Mouse (Mus musculus): Measurements from ENCODE around the gene Foxp1.

Foxp1 gene

GRCm38 (mm10) chr6:99485217-99485883, 37.2 kb downstream of the Foxp1 start:
- 6% methylated on average over 20 of the region's 20 CpGs for WGBS

DNA sequence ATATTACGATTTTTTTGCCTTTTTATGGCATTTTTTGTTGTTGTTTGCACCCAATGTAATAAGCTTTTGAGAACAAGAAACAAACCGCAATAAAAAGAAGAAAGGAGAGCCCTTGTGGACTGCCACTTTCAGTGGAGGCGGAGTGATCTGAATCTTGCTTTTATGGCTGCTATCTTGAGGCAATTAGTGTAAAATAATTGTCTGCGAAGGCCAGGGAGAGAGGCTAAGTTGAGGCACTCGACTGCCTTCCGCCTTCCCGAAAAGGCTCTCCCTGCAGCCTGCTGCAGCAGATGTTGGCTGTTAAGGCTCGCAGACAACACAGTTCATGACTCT, 37.7 kb downstream of the Foxp1 start:
- 21% methylated on average over 8 of the region's 8 CpGs for WGBS

GRCm38 (mm10) chr6:99484197-99484725, 38.3 kb downstream of the Foxp1 start:
- WGBS, result 75% methylated on average over 7 of the region's 7 CpGs

DNA sequence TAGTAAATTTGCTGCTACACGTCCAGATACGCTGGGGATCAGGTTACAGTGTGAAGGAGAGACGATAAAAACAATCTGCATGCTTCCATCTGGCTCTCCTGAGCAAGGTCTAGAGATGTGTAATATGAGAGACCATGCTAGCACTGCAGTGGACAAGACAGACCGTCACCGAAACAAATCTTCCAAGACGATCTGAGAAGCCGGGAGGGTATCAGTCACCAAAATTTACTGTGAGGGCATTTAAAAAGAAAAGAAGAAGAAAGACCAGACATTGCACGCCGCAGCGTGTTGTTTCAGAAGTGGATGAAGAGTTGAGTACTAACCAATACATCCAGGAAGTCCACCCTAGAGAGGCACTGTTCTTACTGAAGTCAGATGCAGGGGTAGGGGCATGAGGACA, 39.0 kb downstream of the Foxp1 start:
- WGBS, result 92% methylated on average over 10 of the region's 10 CpGs

GRCm38 (mm10) chr6:99481568-99481967, 41.0 kb downstream of the Foxp1 start:
- WGBS, result 70% methylated on average over 7 of the region's 7 CpGs

GRCm38 (mm10) chr6:99478873-99479650, 43.5 kb downstream of the Foxp1 start:
- 87% methylated on average over 13 of the region's 13 CpGs for WGBS

- 77% methylated on average over 9 of the region's 9 CpGs for WGBS
These were observed 47.5 kb downstream of the Foxp1 start for GRCm38 (mm10) chr6:99475040-99475439.

DNA sequence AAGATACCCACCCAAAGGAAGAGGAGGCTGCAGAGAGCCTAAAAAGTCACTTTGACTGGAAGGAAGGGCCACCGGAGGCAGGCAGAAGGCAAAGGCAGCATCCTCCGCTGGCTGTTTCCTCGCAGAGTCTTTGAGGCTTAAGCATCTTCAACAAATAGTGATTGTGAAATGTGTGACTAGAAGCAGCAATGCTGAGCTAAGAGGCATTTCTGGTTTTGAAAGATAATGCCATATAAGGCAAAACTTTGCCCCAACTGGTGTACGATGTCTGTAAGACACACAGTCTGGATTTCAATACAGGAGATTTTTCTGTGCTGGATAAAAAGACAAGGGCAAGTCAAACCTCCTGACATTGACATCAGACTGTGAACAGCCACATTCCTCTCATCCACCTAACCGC, 51.6 kb downstream of the Foxp1 start:
- WGBS, result 71% methylated on average over 5 of the region's 5 CpGs

DNA sequence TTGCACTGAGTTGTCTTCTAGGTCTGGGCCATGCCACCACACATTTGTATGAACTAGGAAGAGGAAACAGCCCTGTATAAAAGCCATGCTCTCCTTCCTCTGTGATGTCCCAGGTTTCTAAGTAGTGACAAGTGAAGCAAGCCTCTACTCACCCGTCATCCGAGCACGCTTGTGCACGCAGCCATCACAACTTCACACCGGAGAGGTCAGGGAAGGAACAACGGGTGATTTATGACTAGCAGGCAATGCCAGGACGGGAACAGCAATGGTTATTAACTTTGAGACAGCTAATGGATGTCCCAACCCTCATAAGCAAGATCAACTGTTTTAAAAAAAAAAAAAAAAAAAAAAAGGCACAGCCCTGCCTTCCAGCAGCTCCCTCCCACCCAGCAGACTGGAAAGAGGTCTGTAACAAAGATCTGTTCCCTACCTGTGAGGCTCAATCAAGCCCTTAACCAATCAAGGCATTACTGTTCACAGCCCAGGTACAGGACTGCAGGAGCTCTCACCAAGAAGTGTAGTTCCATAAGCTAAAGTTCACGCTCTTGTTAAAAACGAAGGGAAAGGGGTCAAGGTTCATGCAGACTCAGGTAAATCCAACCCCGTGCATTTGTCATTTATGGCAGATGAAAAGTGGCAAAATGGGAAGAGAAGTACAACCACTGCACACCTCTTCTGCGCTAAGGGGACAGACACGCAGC, 53.2 kb downstream of the Foxp1 start:
- 94% methylated on average over 12 of the region's 12 CpGs for WGBS

GRCm38 (mm10) chr6:99467831-99468230, 54.7 kb downstream of the Foxp1 start:
- 85% methylated on average over 3 of the region's 3 CpGs for WGBS

- 74% methylated on average over 8 of the region's 8 CpGs for WGBS
These were observed 55.4 kb downstream of the Foxp1 start for GRCm38 (mm10) chr6:99467109-99467508.

DNA sequence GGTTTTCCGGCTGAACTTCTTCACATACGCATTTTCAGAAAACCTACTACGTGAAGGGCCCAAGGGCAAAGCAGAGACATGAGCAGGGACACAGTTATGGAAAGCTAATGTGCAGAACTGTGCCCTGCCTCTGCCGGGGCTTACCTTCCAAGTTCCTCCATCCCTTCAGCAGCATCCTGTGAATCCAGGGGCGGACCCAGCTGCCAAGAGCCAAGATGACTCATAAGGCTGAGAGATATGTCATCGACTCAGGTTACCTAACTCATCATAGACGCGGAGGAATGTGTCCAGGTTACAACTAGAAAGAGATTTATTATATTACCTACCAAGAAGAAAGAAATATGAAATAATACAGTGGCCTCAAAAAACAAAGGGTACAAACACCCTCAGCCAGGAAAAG, 56.2 kb downstream of the Foxp1 start:
- 61% methylated on average over 8 of the region's 8 CpGs for WGBS

DNA sequence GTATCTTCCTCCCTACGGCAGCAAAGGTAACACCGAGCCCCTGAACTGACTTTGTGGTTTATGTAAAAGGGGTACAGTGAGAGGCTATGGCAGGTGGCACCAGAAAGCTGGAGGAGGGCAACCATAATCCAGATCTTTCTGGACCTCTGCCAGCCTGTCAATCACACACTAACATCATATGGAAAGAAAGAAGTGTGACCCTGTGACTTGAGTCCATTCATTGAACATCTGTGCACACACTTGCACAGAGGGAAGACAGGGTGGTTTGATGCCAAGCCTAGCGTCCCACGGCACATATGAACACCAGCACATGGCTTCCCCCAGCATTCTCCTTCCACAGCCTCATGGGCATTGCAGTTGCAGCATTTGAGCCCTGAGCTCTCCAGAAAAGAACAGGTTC, 58.1 kb downstream of the Foxp1 start:
- WGBS, result 78% methylated on average over 4 of the region's 4 CpGs

- WGBS, result 63% methylated on average over 7 of the region's 7 CpGs
These were observed 58.6 kb downstream of the Foxp1 start for GRCm38 (mm10) chr6:99463906-99464305.

DNA sequence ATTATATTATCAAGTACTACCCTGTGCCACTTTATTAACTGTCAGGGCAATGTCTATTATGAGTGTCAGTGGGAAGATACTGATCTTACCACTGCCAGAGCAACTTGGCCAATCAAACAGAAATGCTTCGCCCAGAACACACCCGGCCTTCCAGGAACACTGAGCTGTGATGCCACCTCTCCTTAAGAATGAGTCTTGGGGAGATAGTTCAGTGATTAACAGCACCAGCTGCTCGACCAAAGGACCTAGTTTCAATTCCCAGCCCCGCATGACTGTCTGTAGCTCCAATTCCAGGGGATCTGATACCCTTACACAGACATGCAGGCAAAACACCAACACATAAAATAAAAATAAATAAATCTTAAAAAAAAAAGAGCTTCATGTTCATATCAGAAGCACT, 63.7 kb downstream of the Foxp1 start:
- WGBS, result 91% methylated on average over 4 of the region's 4 CpGs

GRCm38 (mm10) chr6:99453763-99454520, 68.6 kb downstream of the Foxp1 start:
- WGBS, result 93% methylated on average over 7 of the region's 7 CpGs

DNA sequence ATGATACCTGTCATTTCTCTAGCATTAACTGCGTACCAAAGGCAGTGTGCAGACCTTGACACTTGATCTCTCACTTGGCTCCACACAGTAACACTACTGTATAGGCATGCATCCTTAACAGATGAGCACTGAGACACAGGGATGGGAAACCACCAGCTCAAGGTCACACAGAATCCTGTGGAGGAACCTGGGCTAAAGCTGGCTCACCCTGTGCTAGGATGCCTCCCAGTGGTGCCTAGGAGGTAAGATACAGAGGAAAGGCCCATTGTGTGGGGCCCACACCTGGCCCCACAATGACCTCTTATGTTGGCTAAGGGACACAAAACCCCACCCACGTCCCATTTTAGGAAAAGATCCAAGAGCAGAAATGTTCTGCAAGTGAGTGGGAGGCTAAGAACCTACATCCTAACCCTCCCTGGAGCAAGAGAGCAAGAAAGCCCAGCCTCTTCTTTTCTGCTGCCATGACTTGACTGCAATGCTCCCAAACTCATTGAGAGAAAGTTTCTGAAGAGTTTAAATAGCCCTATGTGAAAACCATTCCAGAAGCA, 69.8 kb downstream of the Foxp1 start:
- 65% methylated on average over 2 of the region's 2 CpGs for WGBS

- WGBS, result 66% methylated on average over 11 of the region's 11 CpGs
These were observed 71.0 kb downstream of the Foxp1 start for GRCm38 (mm10) chr6:99451479-99451878.

DNA sequence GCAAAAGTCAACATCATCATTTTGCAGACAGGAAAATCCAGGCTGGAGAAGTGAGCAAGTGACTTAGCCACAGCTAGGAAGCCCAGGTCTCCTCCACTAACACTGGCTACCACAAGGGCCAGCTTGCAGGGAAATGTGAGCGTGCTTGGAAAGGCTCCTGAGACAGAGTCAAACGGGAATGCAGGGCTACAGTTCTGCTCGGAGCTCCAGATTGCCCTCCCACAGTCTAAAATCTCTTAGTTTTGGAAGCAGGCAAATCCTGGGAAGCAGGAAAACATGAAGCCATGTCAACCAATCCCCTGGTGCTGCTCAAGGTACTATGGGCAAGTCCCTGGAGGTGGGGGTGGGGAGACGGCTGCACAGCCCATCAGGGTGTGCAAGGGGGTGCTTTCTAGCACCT, 75.1 kb downstream of the Foxp1 start:
- WGBS, result 52% methylated on average over 4 of the region's 4 CpGs

DNA sequence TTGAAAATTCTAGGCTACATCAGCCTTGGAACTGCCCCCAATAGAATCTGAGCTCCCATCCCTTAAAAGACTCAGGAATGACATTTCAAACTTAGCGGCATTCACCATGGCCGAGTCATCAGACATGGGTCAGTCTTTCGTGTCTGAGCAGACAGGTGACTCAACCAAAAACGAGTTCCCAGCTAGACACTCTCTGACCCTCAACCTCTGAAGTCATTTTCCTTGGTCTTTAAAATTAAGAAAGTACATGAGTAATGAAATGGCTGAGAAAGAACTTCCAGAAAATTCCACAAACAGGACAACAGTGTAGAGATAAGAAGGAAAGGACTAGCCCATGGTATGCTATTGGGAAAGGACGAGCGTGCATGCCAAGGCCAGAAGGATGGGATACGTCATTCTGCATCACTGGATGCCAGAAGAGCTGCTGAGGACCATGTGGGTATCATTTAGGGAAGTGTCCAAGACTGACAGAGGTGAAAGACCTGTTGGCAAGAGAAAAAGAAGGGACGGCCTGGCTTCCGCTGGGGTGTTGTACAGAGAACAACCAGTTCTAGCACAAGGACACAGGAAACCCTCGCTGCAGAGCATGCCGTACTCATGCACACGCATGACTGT, 75.6 kb downstream of the Foxp1 start:
- 84% methylated on average over 12 of the region's 12 CpGs for WGBS

DNA sequence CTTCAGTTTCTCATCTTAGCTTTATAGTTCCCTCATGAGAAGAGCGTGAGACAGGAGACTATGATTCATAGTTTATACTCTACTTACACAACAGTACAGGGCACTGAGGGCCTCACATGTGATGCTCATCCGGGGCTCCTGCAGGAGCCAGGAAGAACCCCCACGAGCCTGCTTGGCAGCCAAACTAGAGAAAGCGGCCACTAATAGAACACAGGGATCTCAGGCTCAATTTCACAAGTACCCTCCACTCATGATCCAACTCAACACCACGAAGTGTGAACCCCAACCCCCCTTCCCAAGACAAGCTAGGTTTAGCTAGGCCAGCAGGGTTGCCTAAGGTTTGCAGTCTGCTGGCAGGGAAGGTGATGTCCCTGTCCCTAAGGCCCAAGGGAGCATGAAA, 79.1 kb downstream of the Foxp1 start:
- WGBS, result 50% methylated on average over 5 of the region's 5 CpGs
